Mouse (Mus musculus) retina, postnatal 1 day (tissue): ENCODE measurements around the gene Rabl6.
"Not testable (repeated sequence)": the region's sequence is repeated elsewhere in the genome, so short reads cannot be mapped to it uniquely, and the experiment has no call there.

ENCODE experiments used
- DNase-seq: peaks from one replicate; pipeline ENCODE4 v3.0.0-alpha.2; 2012

Gene Rabl6

GRCm38 (mm10) chr2:25574136-25574535 is 34.2 kb downstream of the Rabl6 start:
- no peak for DNase-seq

GRCm38 (mm10) chr2:25573068-25573467 is 35.3 kb downstream of the Rabl6 start:
- DNase-seq, result no peak

GRCm38 (mm10) chr2:25571221-25571620 is 37.1 kb downstream of the Rabl6 start:
- DNase-seq, result no peak

- no peak for DNase-seq
Measured at GRCm38 (mm10) chr2:25569323-25569722, 39.0 kb downstream of the Rabl6 start.

- DNase-seq, result no peak
Measured at GRCm38 (mm10) chr2:25568473-25569019, 39.8 kb downstream of the Rabl6 start.

GRCm38 (mm10) chr2:25566558-25566957 is 41.8 kb downstream of the Rabl6 start:
- DNase-seq, result no peak

GRCm38 (mm10) chr2:25565741-25566140 is 42.6 kb downstream of the Rabl6 start:
- no peak for DNase-seq

GRCm38 (mm10) chr2:25561946-25562345 is 46.4 kb downstream of the Rabl6 start:
- DNase-seq, result no peak

GRCm38 (mm10) chr2:25560551-25560950 is 47.8 kb downstream of the Rabl6 start:
- no peak for DNase-seq

GRCm38 (mm10) chr2:25558774-25559173 is 49.5 kb downstream of the Rabl6 start:
- DNase-seq, result no peak

GRCm38 (mm10) chr2:25557964-25558360 is 50.4 kb downstream of the Rabl6 start:
- DNase-seq, result no peak

GRCm38 (mm10) chr2:25557221-25557963 is 50.9 kb downstream of the Rabl6 start, which contains the start of gene Edf1:
Gene Edf1 (plus strand): TSS chr2:25557847.
- peak; percentile 97 for DNase-seq

- no peak for DNase-seq
Measured at GRCm38 (mm10) chr2:25556296-25556695, 52.0 kb downstream of the Rabl6 start.

GRCm38 (mm10) chr2:25555479-25555878 is 52.8 kb downstream of the Rabl6 start:
- DNase-seq, result not testable (repeated sequence)

- not testable (repeated sequence) for DNase-seq
Measured at GRCm38 (mm10) chr2:25553171-25553786, 55.0 kb downstream of the Rabl6 start.

GRCm38 (mm10) chr2:25551186-25551585 is 57.1 kb downstream of the Rabl6 start:
- DNase-seq, result peak; percentile 73

- DNase-seq, result no peak
Measured at GRCm38 (mm10) chr2:25549021-25549991, 59.0 kb downstream of the Rabl6 start.

GRCm38 (mm10) chr2:25546811-25547491 is 61.4 kb downstream of the Rabl6 start, which contains the start of gene Traf2:
Gene Traf2 (minus strand): TSS chr2:25546940.
- peak; percentile 100 for DNase-seq

GRCm38 (mm10) chr2:25545996-25546810 is 62.1 kb downstream of the Rabl6 start:
- DNase-seq, result no peak

GRCm38 (mm10) chr2:25541644-25542367 is 66.5 kb downstream of the Rabl6 start:
- no peak for DNase-seq

- DNase-seq, result no peak
Measured at GRCm38 (mm10) chr2:25540541-25540948, 67.8 kb downstream of the Rabl6 start.
